Mouse (Mus musculus): Measurements from ENCODE around the gene Nfkbib. TPM values are rescaled to one million over a fixed set of nuclear protein-coding genes. Genes with fewer than 3 reads are reported as not detected.
A peak's percentile ranks its signal among the peaks of the same experiment; 100 is the strongest.

Gene Nfkbib
- polyA plus RNA-seq, 1 experiment from 2014 or later, result 29.3 TPM

GRCm38 (mm10) chr7:28719650-28720049 lies 47.7 kb downstream of the Nfkbib start:
- H3K4me1 ChIP-seq (ENCODE audit: control insufficient read depth, low read depth, low read length), result no peaks in the 10 kb centered on the region
- H3K36me3 ChIP-seq (ENCODE audit: control insufficient read depth, insufficient read depth), result no peaks in the 10 kb centered on the region
- no peaks in the 10 kb centered on the region for H3K27me3 ChIP-seq (ENCODE audit: control insufficient read depth, insufficient read depth, low read depth, low read length)
- no peak overlapping the region for H3K27ac ChIP-seq (ENCODE audit: low read length)
- no peaks in the 10 kb centered on the region for H3K9me3 ChIP-seq (replicated peaks; ENCODE audit: control insufficient read depth, low read length)
- no peak overlapping the region for H3K4me3 ChIP-seq (ENCODE audit: low read depth, low read length)
- no peak overlapping the region for H3K9ac ChIP-seq (ENCODE audit: low read depth, low read length)
- ATAC-seq (ENCODE audit: low read depth), result no peak
- no peak overlapping the region for H3K4me2 ChIP-seq (ENCODE audit: low read depth, low read length)
- 59% methylated on average over 2 of the region's 2 CpGs for WGBS (ENCODE audit: insufficient replicate concordance)

GRCm38 (mm10) chr7:28719159-28719558 lies 48.2 kb downstream of the Nfkbib start:
- Histone ChIP-seq H3K9me3 (replicated peaks; ENCODE audit: control insufficient read depth, low read length) (no peaks in the 10 kb centered on the region), H3K27ac (ENCODE audit: low read length) (no peak overlapping the region), H3K9ac (ENCODE audit: low read depth, low read length) (no peak overlapping the region), H3K4me1 (ENCODE audit: control insufficient read depth, low read depth, low read length) (no peaks in the 10 kb centered on the region), H3K36me3 (ENCODE audit: control insufficient read depth, insufficient read depth) (no peaks in the 10 kb centered on the region), H3K4me3 (ENCODE audit: low read depth, low read length) (no peak overlapping the region), H3K4me2 (ENCODE audit: low read depth, low read length) (no peak overlapping the region), H3K27me3 (ENCODE audit: control insufficient read depth, insufficient read depth, low read depth, low read length) (no peaks in the 10 kb centered on the region)
- WGBS (ENCODE audit: insufficient replicate concordance), result 42% methylated on average over 4 of the region's 4 CpGs
- ATAC-seq (ENCODE audit: low read depth), result no peak

- Histone ChIP-seq H3K4me2 (ENCODE audit: low read depth, low read length) (no peak overlapping the region), H3K27me3 (ENCODE audit: control insufficient read depth, insufficient read depth, low read depth, low read length) (no peaks in the 10 kb centered on the region), H3K36me3 (ENCODE audit: control insufficient read depth, insufficient read depth) (no peaks in the 10 kb centered on the region), H3K4me3 (ENCODE audit: low read depth, low read length) (no peak overlapping the region), H3K9ac (ENCODE audit: low read depth, low read length) (no peak overlapping the region), H3K27ac (ENCODE audit: low read length) (no peak overlapping the region), H3K9me3 (replicated peaks; ENCODE audit: control insufficient read depth, low read length) (no peaks in the 10 kb centered on the region), H3K4me1 (ENCODE audit: control insufficient read depth, low read depth, low read length) (no peaks in the 10 kb centered on the region)
- no peak for ATAC-seq (ENCODE audit: low read depth)
- 71% methylated on average over 10 of the region's 10 CpGs for WGBS (ENCODE audit: insufficient replicate concordance)
Observed at GRCm38 (mm10) chr7:28717726-28718125, 49.6 kb downstream of the Nfkbib start.

DNA sequence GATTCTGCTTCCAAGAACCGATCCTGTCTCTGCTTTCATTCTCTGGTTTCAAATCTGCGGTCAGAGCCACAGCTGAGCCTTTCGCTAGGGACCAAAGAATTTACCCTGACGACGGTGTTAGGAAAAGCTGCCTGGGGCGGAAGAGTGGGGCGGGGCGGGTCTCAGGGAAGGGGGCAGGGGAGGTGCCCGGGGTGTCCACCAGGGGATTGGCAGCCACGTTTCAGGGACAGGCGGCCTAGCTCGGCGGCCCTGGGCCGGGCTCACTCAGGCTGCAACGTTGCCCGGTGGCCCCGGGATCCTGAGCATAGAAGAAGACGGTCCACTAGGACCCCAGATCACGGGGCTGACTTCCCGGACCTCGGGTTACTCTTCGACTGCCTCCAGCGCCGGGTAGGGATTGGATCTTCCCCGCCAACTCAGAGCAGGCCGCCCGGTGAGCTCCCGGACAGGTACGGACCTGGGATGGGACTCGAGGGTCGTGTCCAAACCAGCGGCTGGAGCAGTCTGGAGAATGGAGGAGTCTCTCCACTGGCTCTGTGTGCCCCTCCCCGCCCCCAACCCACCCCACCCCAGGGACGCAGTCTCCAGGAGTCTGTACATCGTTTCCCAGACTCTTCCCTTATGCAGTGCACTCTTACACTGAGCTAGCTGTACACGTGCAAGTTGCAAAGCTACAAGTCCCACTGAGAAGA lies 50.6 kb downstream of the Nfkbib start, which contains the start of gene Fbxo17:
Fbxo17 (plus strand) TSS at position 215 of the 692 bp plus-strand sequence.
- peak within 1 kb of the TSS; percentile 62 for H3K4me2 ChIP-seq (ENCODE audit: low read depth, low read length)
- 7% methylated on average over 35 of the region's 36 CpGs for WGBS (ENCODE audit: insufficient replicate concordance)
- no peak within 1 kb of the TSS for H3K27ac ChIP-seq (ENCODE audit: low read length)
- ATAC-seq (ENCODE audit: low read depth), result peak; percentile 58; the same call in 1 of the 2 replicates
- H3K36me3 ChIP-seq (ENCODE audit: control insufficient read depth, insufficient read depth), result no peaks in the 10 kb centered on the region
- no peaks in the 10 kb centered on the region for H3K27me3 ChIP-seq (ENCODE audit: control insufficient read depth, insufficient read depth, low read depth, low read length)
- H3K9me3 ChIP-seq (replicated peaks; ENCODE audit: control insufficient read depth, low read length), result no peaks in the 10 kb centered on the region
- no peaks in the 10 kb centered on the region for H3K4me1 ChIP-seq (ENCODE audit: control insufficient read depth, low read depth, low read length)
- H3K4me3 ChIP-seq (ENCODE audit: low read depth, low read length), result peak within 1 kb of the TSS; percentile 49
- peak within 1 kb of the TSS; percentile 31; the same call in 1 of the 2 replicates for H3K9ac ChIP-seq (ENCODE audit: low read depth, low read length)

DNA sequence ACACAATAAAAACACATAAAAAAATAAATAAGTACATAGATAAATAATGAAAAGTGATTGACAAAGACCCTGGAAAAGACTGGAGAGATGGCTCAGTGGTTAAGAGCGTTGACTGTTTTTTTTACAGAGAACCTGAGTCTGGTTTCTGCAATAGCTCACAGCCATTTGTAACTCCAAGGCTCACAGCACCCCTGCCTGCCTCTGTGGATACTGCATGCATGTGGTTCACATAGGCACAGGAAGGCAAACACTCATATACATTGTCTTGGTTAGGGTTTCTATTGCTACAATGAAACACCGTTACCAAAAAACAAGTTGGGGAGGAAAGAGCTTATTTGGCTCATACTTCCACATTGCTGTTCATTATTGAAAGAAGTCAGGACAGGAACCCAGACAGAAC lies 51.7 kb downstream of the Nfkbib start:
- no peaks in the 10 kb centered on the region for H3K27me3 ChIP-seq (ENCODE audit: control insufficient read depth, insufficient read depth, low read depth, low read length)
- WGBS (ENCODE audit: insufficient replicate concordance), result 75% methylated on average over 2 of the region's 2 CpGs
- no peak for ATAC-seq (ENCODE audit: low read depth)
- H3K4me2 ChIP-seq (ENCODE audit: low read depth, low read length), result no peak overlapping the region
- H3K4me1 ChIP-seq (ENCODE audit: control insufficient read depth, low read depth, low read length), result no peaks in the 10 kb centered on the region
- no peak overlapping the region for H3K9ac ChIP-seq (ENCODE audit: low read depth, low read length)
- H3K9me3 ChIP-seq (replicated peaks; ENCODE audit: control insufficient read depth, low read length), result no peaks in the 10 kb centered on the region
- no peak overlapping the region for H3K27ac ChIP-seq (ENCODE audit: low read length)
- H3K36me3 ChIP-seq (ENCODE audit: control insufficient read depth, insufficient read depth), result no peaks in the 10 kb centered on the region
- H3K4me3 ChIP-seq (ENCODE audit: low read depth, low read length), result no peak overlapping the region

- Histone ChIP-seq H3K36me3 (ENCODE audit: control insufficient read depth, insufficient read depth) (no peaks in the 10 kb centered on the region), H3K4me3 (ENCODE audit: low read depth, low read length) (no peak overlapping the region), H3K4me2 (ENCODE audit: low read depth, low read length) (no peak overlapping the region), H3K27me3 (ENCODE audit: control insufficient read depth, insufficient read depth, low read depth, low read length) (no peaks in the 10 kb centered on the region), H3K9me3 (replicated peaks; ENCODE audit: control insufficient read depth, low read length) (no peaks in the 10 kb centered on the region), H3K27ac (ENCODE audit: low read length) (no peak overlapping the region), H3K9ac (ENCODE audit: low read depth, low read length) (no peak overlapping the region), H3K4me1 (ENCODE audit: control insufficient read depth, low read depth, low read length) (no peaks in the 10 kb centered on the region)
- no peak for ATAC-seq (ENCODE audit: low read depth)
- 58% methylated on average over 5 of the region's 5 CpGs for WGBS (ENCODE audit: insufficient replicate concordance)
Observed at GRCm38 (mm10) chr7:28714667-28715066, 52.6 kb downstream of the Nfkbib start.

DNA sequence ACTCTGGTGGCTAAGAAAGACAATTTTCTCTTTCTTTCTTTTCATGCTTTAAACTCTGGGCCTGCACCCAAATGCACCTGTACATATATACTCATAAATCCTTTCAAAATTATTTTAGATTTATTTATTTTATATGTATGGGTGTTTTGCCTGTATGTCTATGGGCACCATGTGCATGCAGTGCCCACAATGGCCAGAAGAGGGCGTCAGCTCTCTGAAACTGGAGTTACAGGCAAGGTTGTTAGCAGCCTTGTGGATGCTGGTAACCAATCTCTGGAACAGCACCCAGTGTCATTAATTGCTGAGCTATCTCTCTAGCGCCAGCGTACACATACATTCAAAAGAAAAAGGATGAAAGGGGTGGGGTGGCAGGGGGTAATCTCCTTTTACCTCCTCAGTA lies 56.4 kb downstream of the Nfkbib start:
- no peaks in the 10 kb centered on the region for H3K9me3 ChIP-seq (replicated peaks; ENCODE audit: control insufficient read depth, low read length)
- WGBS (ENCODE audit: insufficient replicate concordance), result 57% methylated on average over 3 of the region's 3 CpGs
- H3K4me3 ChIP-seq (ENCODE audit: low read depth, low read length), result no peak overlapping the region
- no peak overlapping the region for H3K9ac ChIP-seq (ENCODE audit: low read depth, low read length)
- no peak for ATAC-seq (ENCODE audit: low read depth)
- H3K27ac ChIP-seq (ENCODE audit: low read length), result no peak overlapping the region
- H3K36me3 ChIP-seq (ENCODE audit: control insufficient read depth, insufficient read depth), result no peaks in the 10 kb centered on the region
- no peaks in the 10 kb centered on the region for H3K27me3 ChIP-seq (ENCODE audit: control insufficient read depth, insufficient read depth, low read depth, low read length)
- H3K4me1 ChIP-seq (ENCODE audit: control insufficient read depth, low read depth, low read length), result no peaks in the 10 kb centered on the region
- no peak overlapping the region for H3K4me2 ChIP-seq (ENCODE audit: low read depth, low read length)

DNA sequence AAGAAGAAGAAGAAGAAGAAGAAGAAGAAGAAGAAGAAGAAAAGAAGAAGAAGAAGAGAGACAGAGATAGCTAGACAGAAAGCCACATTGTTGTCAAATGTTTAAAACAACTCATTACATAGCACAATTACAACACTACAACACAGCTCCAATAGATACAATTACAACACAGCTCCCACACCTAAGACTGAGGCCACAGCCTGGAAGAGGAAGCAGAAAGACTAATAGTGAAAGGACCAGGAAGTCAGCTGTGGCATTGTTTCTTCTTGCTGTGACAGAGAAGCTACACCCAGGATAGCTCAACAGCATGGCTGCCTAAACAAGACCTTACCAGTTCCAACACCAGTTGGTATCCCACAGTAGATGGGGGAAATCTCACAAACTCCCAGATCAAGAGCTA lies 57.9 kb downstream of the Nfkbib start:
- H3K27me3 ChIP-seq (ENCODE audit: control insufficient read depth, insufficient read depth, low read depth, low read length), result no peaks in the 10 kb centered on the region
- no peaks in the 10 kb centered on the region for H3K36me3 ChIP-seq (ENCODE audit: control insufficient read depth, insufficient read depth)
- no peak for ATAC-seq (ENCODE audit: low read depth)
- H3K9ac ChIP-seq (ENCODE audit: low read depth, low read length), result no peak overlapping the region
- H3K27ac ChIP-seq (ENCODE audit: low read length), result no peak overlapping the region
- H3K9me3 ChIP-seq (replicated peaks; ENCODE audit: control insufficient read depth, low read length), result no peaks in the 10 kb centered on the region
- H3K4me1 ChIP-seq (ENCODE audit: control insufficient read depth, low read depth, low read length), result no peaks in the 10 kb centered on the region
- no peak overlapping the region for H3K4me3 ChIP-seq (ENCODE audit: low read depth, low read length)
- H3K4me2 ChIP-seq (ENCODE audit: low read depth, low read length), result no peak overlapping the region
